Mouse (Mus musculus): ENCODE measurements around the gene Atxn2l. TPM values are rescaled to one million over a fixed set of nuclear protein-coding genes. Genes with fewer than 3 reads are reported as not detected.

Atxn2l gene
- polyA plus RNA-seq, 1 experiment from 2014 or later, result 43.8 TPM

DNA sequence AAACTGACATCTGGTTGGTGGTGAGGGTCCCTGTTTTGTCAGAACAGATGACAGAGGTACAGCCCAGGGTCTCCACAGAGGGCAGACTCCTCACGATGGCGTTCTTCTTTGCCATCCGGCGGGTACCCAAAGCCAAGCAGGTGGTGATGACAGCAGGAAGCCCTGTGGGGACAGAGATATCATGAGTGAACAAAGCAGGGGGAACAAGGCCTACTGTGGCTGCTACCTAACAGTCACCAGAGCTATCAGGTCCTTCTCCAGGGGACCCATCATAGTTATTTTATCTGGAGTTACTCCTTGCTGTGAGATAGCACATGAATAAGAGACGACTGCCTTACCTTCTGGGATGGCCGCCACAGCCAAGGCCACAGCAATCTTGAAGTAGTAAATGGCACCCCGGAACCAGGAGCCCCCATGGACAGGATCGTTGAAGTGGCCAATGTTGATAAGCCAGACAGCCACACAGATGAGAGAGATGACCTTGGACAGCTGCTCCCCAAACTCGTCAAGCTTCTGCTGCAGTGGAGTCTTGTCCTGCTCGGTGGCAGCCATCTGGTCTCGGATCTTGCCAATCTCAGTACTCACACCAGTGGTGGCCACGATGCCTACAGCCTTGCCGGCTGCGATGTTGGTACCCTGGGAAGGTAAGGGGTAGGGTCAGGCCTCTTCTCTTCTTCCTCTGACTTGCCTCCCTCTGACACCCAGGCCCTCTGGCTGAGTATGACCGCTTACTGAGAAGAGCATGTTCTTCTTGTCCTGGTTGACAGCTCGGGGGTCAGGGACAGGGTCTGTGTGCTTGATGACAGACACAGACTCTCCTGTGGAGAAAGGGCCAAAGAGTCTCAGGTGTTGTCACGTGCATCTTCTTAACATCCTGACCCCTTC is 46.6 kb downstream of the Atxn2l start:
- no peak for ATAC-seq
- no peak overlapping the region for H3K9ac ChIP-seq
- 88% methylated on average over 17 of the region's 17 CpGs for WGBS
- H3K4me2 ChIP-seq (replicated peaks), result no peak overlapping the region
- H3K36me3 ChIP-seq, result no peaks in the 10 kb centered on the region
- H3K4me1 ChIP-seq (replicated peaks), result 0 out of 2 replicates have a peak, but pooled peaks cover 3% of the 10 kb centered on the region
- no peak overlapping the region for H3K4me3 ChIP-seq (replicated peaks)
- no peaks in the 10 kb centered on the region for H3K9me3 ChIP-seq
- H3K27me3 ChIP-seq (replicated peaks), result no peaks in the 10 kb centered on the region
- H3K27ac ChIP-seq, result no peak overlapping the region

DNA sequence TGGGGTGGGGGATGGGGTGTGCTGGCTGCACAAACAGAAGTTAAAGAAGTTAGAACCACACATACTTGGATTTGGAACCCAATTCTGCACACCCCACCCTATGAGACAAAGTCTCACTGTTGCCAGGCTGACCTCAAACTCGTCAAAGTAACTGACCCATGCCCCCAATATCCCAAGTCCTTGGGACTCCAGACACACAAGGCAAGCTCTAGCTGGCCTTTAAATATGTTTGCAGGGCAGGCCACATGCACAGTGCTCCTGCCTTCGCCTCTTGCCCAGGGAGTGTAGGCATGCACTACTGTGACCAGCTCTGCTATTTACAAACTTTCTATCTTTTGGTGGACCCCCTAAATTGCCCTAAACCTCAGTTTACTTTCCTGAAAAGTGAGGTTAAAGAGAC is 48.0 kb downstream of the Atxn2l start:
- WGBS, result 75% methylated on average over 2 of the region's 2 CpGs
- Histone ChIP-seq H3K9ac (no peak overlapping the region), H3K36me3 (no peaks in the 10 kb centered on the region), H3K4me3 (replicated peaks) (no peak overlapping the region), H3K9me3 (no peaks in the 10 kb centered on the region), H3K27ac (no peak overlapping the region), H3K27me3 (replicated peaks) (no peaks in the 10 kb centered on the region), H3K4me2 (replicated peaks) (no peak overlapping the region), H3K4me1 (replicated peaks) (0 out of 2 replicates have a peak, but pooled peaks cover 3% of the 10 kb centered on the region)
- no peak for ATAC-seq

DNA sequence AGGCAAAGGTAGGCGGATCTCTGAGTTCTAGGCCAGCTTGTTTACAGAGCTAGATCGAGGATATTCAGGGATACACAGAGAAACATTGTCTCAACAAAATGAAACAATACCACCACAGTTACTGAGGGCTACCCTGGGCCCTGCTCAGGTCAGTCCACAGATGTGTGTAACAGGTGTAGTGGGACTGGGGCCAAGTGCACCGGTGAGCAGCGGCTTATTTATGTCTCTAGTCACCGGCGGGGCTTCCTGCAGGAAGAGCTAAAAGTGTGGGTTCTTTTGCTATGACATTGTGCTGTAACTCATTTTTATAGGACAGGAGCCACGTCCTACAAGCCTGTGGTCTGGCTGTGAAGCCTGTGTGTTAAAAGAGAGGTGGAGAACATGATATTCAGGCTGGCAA is 49.4 kb downstream of the Atxn2l start:
- 0 out of 2 replicates have a peak, but pooled peaks cover 3% of the 10 kb centered on the region for H3K4me1 ChIP-seq (replicated peaks)
- H3K9me3 ChIP-seq, result no peaks in the 10 kb centered on the region
- no peak for ATAC-seq
- no peak overlapping the region for H3K4me3 ChIP-seq (replicated peaks)
- 46% methylated on average over 7 of the region's 7 CpGs for WGBS
- H3K4me2 ChIP-seq (replicated peaks), result no peak overlapping the region
- H3K9ac ChIP-seq, result no peak overlapping the region
- H3K36me3 ChIP-seq, result no peaks in the 10 kb centered on the region
- H3K27me3 ChIP-seq (replicated peaks), result no peaks in the 10 kb centered on the region
- H3K27ac ChIP-seq, result no peak overlapping the region

DNA sequence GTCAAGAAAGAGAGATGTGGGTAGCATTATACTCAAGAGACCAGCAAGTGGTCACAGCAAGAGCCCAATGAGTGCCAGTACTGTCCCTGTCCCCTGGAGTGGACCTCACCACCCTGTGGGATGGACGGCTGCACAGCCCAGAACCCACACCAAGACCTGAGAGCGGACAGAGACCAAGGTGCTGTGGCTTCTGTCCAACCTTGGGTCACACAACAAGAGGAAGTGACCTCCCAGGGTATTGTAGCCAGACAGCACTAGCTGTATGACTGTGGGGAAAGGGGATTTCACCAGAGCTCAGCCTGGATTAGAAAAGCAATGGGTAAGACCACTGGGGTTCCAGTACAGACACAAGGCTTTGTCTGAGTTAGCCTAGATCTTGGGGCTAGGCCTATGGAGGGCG is 51.0 kb downstream of the Atxn2l start:
- ATAC-seq, result no peak
- Histone ChIP-seq H3K9me3 (no peaks in the 10 kb centered on the region), H3K4me2 (replicated peaks) (no peak overlapping the region), H3K36me3 (no peaks in the 10 kb centered on the region), H3K27ac (no peak overlapping the region), H3K4me1 (replicated peaks) (no peaks in the 10 kb centered on the region), H3K4me3 (replicated peaks) (no peak overlapping the region), H3K27me3 (replicated peaks) (no peaks in the 10 kb centered on the region), H3K9ac (no peak overlapping the region)
- WGBS, result 92% methylated on average over 3 of the region's 3 CpGs

DNA sequence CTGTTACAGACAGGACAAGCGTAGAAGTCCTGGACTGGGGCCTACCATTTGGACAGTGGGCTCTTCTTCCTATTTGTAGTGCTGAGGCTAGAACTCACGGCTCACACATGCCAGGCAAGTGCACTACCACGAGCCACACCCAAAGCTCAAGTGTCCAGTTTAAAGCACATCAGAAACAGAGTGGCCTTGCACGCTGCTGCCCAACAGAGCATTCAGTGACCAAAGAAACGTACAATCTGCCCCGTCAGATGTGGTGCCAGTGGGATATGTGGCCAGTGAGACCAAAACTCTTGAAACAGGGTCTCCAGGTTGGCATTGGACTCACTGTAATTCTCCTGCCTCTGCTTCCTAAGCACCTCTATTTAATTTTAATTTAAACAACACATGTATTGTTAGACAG is 52.6 kb downstream of the Atxn2l start:
- Histone ChIP-seq H3K4me3 (replicated peaks) (no peak overlapping the region), H3K4me1 (replicated peaks) (no peaks in the 10 kb centered on the region), H3K9me3 (no peaks in the 10 kb centered on the region), H3K27ac (no peak overlapping the region), H3K4me2 (replicated peaks) (no peak overlapping the region), H3K27me3 (replicated peaks) (no peaks in the 10 kb centered on the region), H3K36me3 (no peaks in the 10 kb centered on the region), H3K9ac (no peak overlapping the region)
- whole genome bisulfite sequencing, result 91% methylated on average over 6 of the region's 6 CpGs
- no peak for ATAC-seq

DNA sequence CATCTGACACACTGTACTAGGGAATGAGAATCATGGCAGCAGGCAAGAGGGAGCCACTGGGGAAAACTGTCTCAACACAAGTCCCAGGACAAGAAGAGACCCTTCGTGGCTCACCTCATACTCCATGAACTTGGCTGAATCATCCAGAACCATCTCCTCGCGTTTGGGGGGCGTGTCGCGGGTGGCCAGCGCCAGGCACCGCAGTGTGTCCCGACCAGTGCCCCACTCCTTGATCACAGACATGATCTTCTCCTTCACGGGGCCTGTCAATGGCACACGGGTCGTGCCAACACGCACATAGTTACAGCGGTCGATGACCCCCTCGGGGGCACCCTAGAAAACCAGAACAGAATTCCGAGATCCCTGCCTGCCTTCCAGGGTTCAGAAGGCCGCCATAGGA is 53.2 kb downstream of the Atxn2l start:
- Histone ChIP-seq H3K27ac (no peak overlapping the region), H3K4me2 (replicated peaks) (no peak overlapping the region), H3K36me3 (0 out of 2 replicates have a peak, but pooled peaks cover 1% of the 10 kb centered on the region), H3K4me1 (replicated peaks) (no peaks in the 10 kb centered on the region), H3K4me3 (replicated peaks) (no peak overlapping the region), H3K9me3 (no peaks in the 10 kb centered on the region), H3K9ac (no peak overlapping the region), H3K27me3 (replicated peaks) (no peaks in the 10 kb centered on the region)
- WGBS, result 92% methylated on average over 18 of the region's 18 CpGs
- no peak for ATAC-seq

DNA sequence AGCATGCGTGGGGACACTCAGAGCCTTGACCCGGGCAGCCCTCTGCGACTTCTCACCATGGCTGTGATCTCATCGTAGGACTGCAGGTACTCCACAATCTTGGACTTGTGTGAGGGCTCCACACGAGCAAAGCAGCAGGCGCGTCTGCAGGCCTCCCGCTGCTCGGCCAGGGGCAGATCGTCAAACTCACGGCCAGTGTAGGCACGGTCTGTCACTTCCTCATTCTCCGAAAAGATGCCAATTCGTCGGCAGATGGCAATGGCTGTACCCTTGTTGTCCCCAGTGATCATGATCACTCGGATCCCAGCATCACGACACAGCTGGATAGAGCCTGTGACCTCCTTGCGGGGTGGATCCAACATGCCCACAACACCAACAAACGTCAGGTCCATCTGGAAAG is 54.8 kb downstream of the Atxn2l start:
- no peaks in the 10 kb centered on the region for H3K4me1 ChIP-seq (replicated peaks)
- no peaks in the 10 kb centered on the region for H3K27me3 ChIP-seq (replicated peaks)
- no peak overlapping the region for H3K27ac ChIP-seq
- no peak overlapping the region for H3K9ac ChIP-seq
- no peak overlapping the region for H3K4me3 ChIP-seq (replicated peaks)
- no peak for ATAC-seq
- 92% methylated on average over 19 of the region's 19 CpGs for WGBS
- peaks cover 12% of the 10 kb centered on the region for H3K36me3 ChIP-seq
- H3K4me2 ChIP-seq (replicated peaks), result no peak overlapping the region
- no peaks in the 10 kb centered on the region for H3K9me3 ChIP-seq

DNA sequence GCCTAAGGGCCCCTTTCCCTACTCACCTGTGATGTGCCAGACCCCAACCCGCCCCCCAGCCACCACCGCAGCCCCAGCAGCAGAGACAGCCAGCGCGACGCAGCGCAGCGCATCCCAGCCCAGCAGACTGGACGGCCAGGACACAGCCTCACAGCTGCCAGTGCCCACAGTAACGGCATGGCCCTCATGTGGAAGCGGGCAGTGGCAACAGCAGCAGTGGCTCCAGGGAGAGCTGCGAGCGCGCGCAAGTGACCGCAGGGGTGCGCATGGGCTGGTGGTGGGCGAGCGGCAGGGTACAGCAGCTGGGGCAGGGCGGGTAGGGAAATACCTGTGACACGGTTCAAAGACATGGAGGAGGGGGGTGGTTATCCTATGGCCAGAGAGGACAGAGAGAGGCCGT is 57.0 kb downstream of the Atxn2l start:
- Histone ChIP-seq H3K4me3 (replicated peaks) (no peak overlapping the region), H3K9ac (no peak overlapping the region), H3K27me3 (replicated peaks) (no peaks in the 10 kb centered on the region), H3K27ac (no peak overlapping the region), H3K9me3 (no peaks in the 10 kb centered on the region), H3K4me2 (replicated peaks) (no peak overlapping the region), H3K36me3 (peaks cover 12% of the 10 kb centered on the region), H3K4me1 (replicated peaks) (no peaks in the 10 kb centered on the region)
- no peak for ATAC-seq
- 95% methylated on average over 21 of the region's 21 CpGs for WGBS

DNA sequence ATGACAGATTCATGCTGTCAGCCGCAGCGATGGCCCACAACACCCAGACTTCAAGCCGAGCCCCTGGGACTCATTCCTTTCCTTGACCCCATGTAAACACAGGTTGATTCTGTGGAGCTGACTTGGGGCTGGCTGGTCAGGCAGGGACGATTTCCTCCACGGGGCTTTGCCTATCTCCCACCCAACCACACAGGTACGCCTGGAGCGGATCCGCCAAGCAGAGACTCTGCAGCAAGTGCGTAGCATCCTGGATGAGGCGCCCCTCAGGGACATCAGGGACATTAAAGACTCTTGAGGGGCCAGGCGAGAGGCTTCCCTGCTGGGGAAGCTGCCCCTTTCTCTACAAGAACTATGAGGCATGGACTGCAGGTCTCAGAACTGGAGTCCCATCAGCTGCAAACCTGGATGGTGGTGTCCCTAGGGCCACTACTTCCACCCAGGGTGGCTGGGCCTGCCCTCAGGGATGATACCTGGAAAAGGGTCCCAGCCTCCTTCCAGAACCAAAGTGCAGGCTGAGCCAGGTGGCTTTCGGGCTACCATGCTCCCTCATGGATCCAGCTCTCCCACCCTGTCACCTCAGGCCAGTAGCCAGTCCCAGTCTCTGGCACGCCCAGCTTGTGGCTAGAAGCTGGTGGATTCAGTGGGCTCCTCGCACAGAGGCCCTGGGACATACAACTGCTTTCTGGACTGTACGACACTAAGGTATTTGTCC is 58.0 kb downstream of the Atxn2l start:
- H3K9me3 ChIP-seq, result no peaks in the 10 kb centered on the region
- no peaks in the 10 kb centered on the region for H3K4me1 ChIP-seq (replicated peaks)
- no peaks in the 10 kb centered on the region for H3K27me3 ChIP-seq (replicated peaks)
- no peak overlapping the region for H3K27ac ChIP-seq
- H3K4me3 ChIP-seq (replicated peaks), result no peak overlapping the region
- H3K9ac ChIP-seq, result no peak overlapping the region
- no peak for ATAC-seq
- WGBS, result 93% methylated on average over 15 of the region's 15 CpGs
- H3K36me3 ChIP-seq, result peaks cover 12% of the 10 kb centered on the region
- no peak overlapping the region for H3K4me2 ChIP-seq (replicated peaks)

DNA sequence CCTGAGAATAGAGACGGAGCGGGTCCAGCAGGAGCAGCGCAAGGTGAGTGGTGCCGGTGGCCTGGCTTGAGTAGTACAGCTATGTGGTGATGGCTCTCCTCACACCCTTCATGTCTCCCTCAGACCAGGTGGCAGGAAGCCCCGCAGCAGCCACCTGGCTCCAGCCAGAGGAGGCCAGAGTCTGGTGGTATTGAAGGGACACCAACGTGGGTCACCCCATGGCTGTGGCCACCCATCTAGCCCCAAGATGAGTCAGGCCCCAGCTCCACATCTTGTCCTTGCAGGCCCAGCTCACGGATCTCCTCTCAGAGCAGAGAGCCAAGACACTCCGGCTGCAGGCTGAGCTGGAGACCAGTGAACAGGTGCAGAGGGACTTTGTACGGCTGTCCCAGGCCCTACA is 58.7 kb downstream of the Atxn2l start:
- H3K9ac ChIP-seq, result no peak overlapping the region
- no peak overlapping the region for H3K4me3 ChIP-seq (replicated peaks)
- peaks cover 12% of the 10 kb centered on the region for H3K36me3 ChIP-seq
- ATAC-seq, result no peak
- no peak overlapping the region for H3K27ac ChIP-seq
- WGBS, result 91% methylated on average over 9 of the region's 9 CpGs
- H3K9me3 ChIP-seq, result no peaks in the 10 kb centered on the region
- H3K4me2 ChIP-seq (replicated peaks), result no peak overlapping the region
- H3K27me3 ChIP-seq (replicated peaks), result no peaks in the 10 kb centered on the region
- no peaks in the 10 kb centered on the region for H3K4me1 ChIP-seq (replicated peaks)

DNA sequence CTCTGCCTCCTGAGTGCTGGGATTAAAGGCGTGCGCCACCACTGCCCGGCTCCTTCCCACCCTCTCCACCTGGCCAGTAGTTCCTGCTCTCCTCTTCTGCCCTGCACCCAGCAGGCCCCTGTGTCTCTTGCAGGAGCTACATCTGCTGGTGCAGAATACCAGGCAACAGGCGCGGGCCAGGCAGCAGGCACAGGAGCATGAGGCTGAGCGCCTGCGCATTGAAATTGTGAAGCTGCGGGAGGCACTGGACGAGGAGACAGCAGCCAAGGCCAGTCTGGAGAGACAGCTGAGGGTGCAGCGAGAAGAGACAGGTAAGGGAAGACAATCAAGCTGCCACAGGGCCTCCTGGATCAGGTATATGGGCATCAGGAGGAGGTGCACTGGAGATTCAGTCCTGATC is 59.2 kb downstream of the Atxn2l start:
- H3K36me3 ChIP-seq, result peaks cover 12% of the 10 kb centered on the region
- WGBS, result 93% methylated on average over 10 of the region's 10 CpGs
- no peak for ATAC-seq

More for the DNA sequence above, 59.2 kb downstream of the Atxn2l start:
- Histone ChIP-seq H3K27ac (no peak overlapping the region), H3K9ac (no peak overlapping the region), H3K9me3 (no peaks in the 10 kb centered on the region), H3K4me2 (replicated peaks) (no peak overlapping the region), H3K4me3 (replicated peaks) (no peak overlapping the region), H3K4me1 (replicated peaks) (no peaks in the 10 kb centered on the region), H3K27me3 (replicated peaks) (no peaks in the 10 kb centered on the region)
